Mouse (Mus musculus): ENCODE data around the gene Rims4.

GRCm38 (mm10) chr2:163907131-163907530 lies 11.4 kb downstream of the Rims4 start:
- TF ChIP-seq CTCF (IDR thresholded peaks at IDR 0.05; ENCODE audit: borderline replicate concordance, insufficient read depth, low read depth, low read length) (no peak), POLR2A (IDR thresholded peaks at IDR 0.05; ENCODE audit: borderline replicate concordance, insufficient read depth, low read length) (no peak)

Data from cerebellum, adult 2 months (tissue).